In the genomic region with DNA sequence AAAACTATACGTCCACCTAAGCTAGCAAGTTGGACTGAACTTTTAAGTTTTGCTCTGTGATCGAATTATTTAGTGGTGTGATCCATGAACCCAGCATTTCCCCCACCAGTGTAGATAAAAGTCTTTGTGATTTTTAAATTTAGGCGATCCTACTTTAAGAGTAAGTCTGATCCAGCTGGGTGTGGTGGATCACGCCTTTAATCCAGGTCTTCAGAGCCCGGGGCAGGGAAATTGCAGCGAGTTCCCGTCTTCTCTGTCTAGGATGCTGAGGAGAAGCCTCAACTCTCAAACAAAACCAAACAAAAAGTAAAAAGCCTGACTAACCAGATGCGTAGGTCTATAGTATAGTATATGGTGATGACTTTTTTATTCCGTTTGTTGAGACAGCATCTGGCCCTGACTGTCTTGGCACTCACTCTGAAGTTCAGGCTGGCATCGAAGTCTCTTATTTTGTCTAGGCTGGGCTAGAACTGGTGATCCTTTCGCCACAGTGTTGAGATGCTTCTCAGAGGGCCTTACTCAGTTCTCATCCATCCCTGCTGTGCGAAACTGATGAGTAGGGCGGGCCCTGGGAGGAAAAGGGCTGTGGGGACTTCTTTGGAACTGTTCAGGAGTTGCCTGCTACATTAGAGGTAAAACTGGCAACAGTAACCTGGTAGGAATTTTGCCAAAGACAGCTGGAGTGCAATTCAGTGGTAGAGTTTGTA, we compare ENCODE assay signal across 8 mouse cellular contexts. TPM values are rescaled to one million over a fixed set of nuclear protein-coding genes. Genes with fewer than 3 reads are reported as not detected.
DNase-seq lines count a peak whose midpoint lies in the region; ATAC-seq and TF ChIP-seq lines count a peak whose summit lies in the region.

No protein-coding gene starts in this region.

- in situ Hi-C loops in CH12.LX (cut with MboI; ENCODE audit: low pct_ligation_motif_present, low pct_unique_long_range_greater_than_20kb, low sequenced_read_pairs): no loop called here

- peaks cover 39% of the 10 kb centered on the region for H3K27me3 ChIP-seq in erythroblast, embryonic 14.5 days (ENCODE audit: control insufficient read depth)
- H3K27me3 ChIP-seq in CH12.LX (replicated peaks): peaks cover 5% of the 10 kb centered on the region
- peaks cover 27% of the 10 kb centered on the region for H3K27me3 ChIP-seq in heart, embryonic 13.5 days (replicated peaks)
- H3K27me3 ChIP-seq in liver, embryonic 14.5 days (ENCODE audit: control insufficient read depth, insufficient read depth, low read length): peaks cover 6% of the 10 kb centered on the region

- no peak overlapping the region for H3K9ac ChIP-seq in CH12.LX (ENCODE audit: insufficient read depth, low read depth)
- H3K9ac ChIP-seq in heart, embryonic 13.5 days: peak overlapping the region; percentile 87
- 0 out of 2 replicates have a peak overlapping the region, but pooled peaks have one; percentile 35 for H3K9ac ChIP-seq in liver, embryonic 14.5 days (replicated peaks)

- DNase-seq in CH12.LX (ENCODE audit: extremely low read depth): no peak
- DNase-seq in liver, embryonic 14.5 days (ENCODE audit: low read depth in 3 of 3, low spot score in 3 of 3): no peak
- no peak for DNase-seq in right cerebral cortex, adult 18-20 months
- DNase-seq in layer of hippocampus, postnatal 25 days (ENCODE audit: extremely low spot score in 1 of 2, low spot score in 1 of 2): no peak
- DNase-seq in right cerebral cortex, postnatal 4 days: no peak

- no peak overlapping the region for H3K27ac ChIP-seq in CH12.LX (ENCODE audit: insufficient read depth, low read depth)
- no peak overlapping the region for H3K27ac ChIP-seq in heart, embryonic 13.5 days (replicated peaks)
- H3K27ac ChIP-seq in liver, embryonic 14.5 days: no peak overlapping the region

- no peak for TF ChIP-seq POLR2A in CH12.LX (IDR thresholded peaks at IDR 0.05; ENCODE audit: low read depth, low read length)

- TF ChIP-seq CTCF in CH12.LX (conservative IDR thresholded peaks at IDR 0.05 in 1 of 2, IDR thresholded peaks at IDR 0.05 in 1 of 2; ENCODE audit: low read depth in 2 of 2, low read length in 2 of 2): no peak
- no peak for TF ChIP-seq CTCF in liver, embryonic 14.5 days (IDR thresholded peaks at IDR 0.05; ENCODE audit: low read depth)

- H3K36me3 ChIP-seq in erythroblast, embryonic 14.5 days (ENCODE audit: control insufficient read depth): no peaks in the 10 kb centered on the region
- H3K36me3 ChIP-seq in CH12.LX (replicated peaks in 1 of 2; ENCODE audit: control insufficient read depth in 1 of 2, insufficient read depth in 1 of 2, low read length in 1 of 2): no peaks in the 10 kb centered on the region
- H3K36me3 ChIP-seq in heart, embryonic 13.5 days: no peaks in the 10 kb centered on the region
- H3K36me3 ChIP-seq in liver, embryonic 14.5 days (replicated peaks; ENCODE audit: control insufficient read depth, insufficient read depth, low read depth): no peaks in the 10 kb centered on the region

- no peaks in the 10 kb centered on the region for H3K9me3 ChIP-seq in erythroblast, embryonic 14.5 days (ENCODE audit: control insufficient read depth, low read length)
- peaks cover 7% of the 10 kb centered on the region for H3K9me3 ChIP-seq in CH12.LX (replicated peaks; ENCODE audit: low read length)
- no peaks in the 10 kb centered on the region for H3K9me3 ChIP-seq in heart, embryonic 13.5 days
- no peaks in the 10 kb centered on the region for H3K9me3 ChIP-seq in liver, embryonic 14.5 days (ENCODE audit: control insufficient read depth, low read length)

- peak overlapping the region; percentile 55 for H3K4me3 ChIP-seq in erythroblast, embryonic 14.5 days (replicated peaks)
- no peak overlapping the region for H3K4me3 ChIP-seq in CH12.LX (replicated peaks in 1 of 3; ENCODE audit: low read depth in 2 of 3, low read length in 2 of 3, poor library complexity in 1 of 3)
- peak overlapping the region; percentile 72 for H3K4me3 ChIP-seq in heart, embryonic 13.5 days
- H3K4me3 ChIP-seq in liver, embryonic 14.5 days (ENCODE audit: insufficient read depth in 1 of 2, low read depth in 2 of 2, low read length in 2 of 2): peak overlapping the region in 1 of 2 experiments; percentile 48; a peak in 2 of 4 replicates

- H3K4me1 ChIP-seq in erythroblast, embryonic 14.5 days (ENCODE audit: control insufficient read depth): peaks cover 7% of the 10 kb centered on the region
- no peaks in the 10 kb centered on the region for H3K4me1 ChIP-seq in CH12.LX (ENCODE audit: control insufficient read depth in 1 of 2, insufficient read depth in 2 of 2)
- peaks cover 9% of the 10 kb centered on the region for H3K4me1 ChIP-seq in heart, embryonic 13.5 days
- H3K4me1 ChIP-seq in liver, embryonic 14.5 days (replicated peaks; ENCODE audit: control insufficient read depth in 2 of 2, insufficient read depth in 2 of 2, low read length in 1 of 2): no peaks in the 10 kb centered on the region

- H3K4me2 ChIP-seq in CH12.LX (ENCODE audit: insufficient read depth, low read depth, poor library complexity, severe bottlenecking): peak overlapping the region; percentile 3; the same call in 1 of the 2 replicates
- peak overlapping the region; percentile 97 for H3K4me2 ChIP-seq in heart, embryonic 13.5 days
- H3K4me2 ChIP-seq in liver, embryonic 14.5 days (ENCODE audit: low read depth): peak overlapping the region; percentile 76

- dilution Hi-C loops in CH12.LX (cut with MboI; ENCODE audit: extremely low pct_ligation_motif_present, extremely low pct_unique_long_range_greater_than_20kb, low sequenced_read_pairs): no loop called here

- no peak for TF ChIP-seq RAD21 in CH12.LX (IDR thresholded peaks at IDR 0.05; ENCODE audit: low read depth, low read length)

- 35% methylated on average over 13 of the region's 13 CpGs for WGBS in heart, embryonic 13.5 days
- 29% methylated on average over 13 of the region's 13 CpGs for WGBS in liver, embryonic 14.5 days (ENCODE audit: insufficient replicate concordance)

- no peak for TF ChIP-seq EP300 in CH12.LX (IDR thresholded peaks at IDR 0.05; ENCODE audit: low read length)
- no peak for TF ChIP-seq EP300 in liver, embryonic 14.5 days (IDR thresholded peaks at IDR 0.05; ENCODE audit: low read depth)

- ATAC-seq in erythroblast, adult 5-6 weeks (replicated peaks; ENCODE audit: low FRiP score, poor library complexity, severe bottlenecking): no peak
- ATAC-seq in heart, embryonic 13.5 days (ENCODE audit: extremely low read depth, insufficient number of reproducible peaks, low FRiP score, low TSS enrichment): no peak
- no peak for ATAC-seq in liver, embryonic 14.5 days (ENCODE audit: insufficient read depth)

- no peaks in the 10 kb centered on the region for H3K79me2 ChIP-seq in CH12.LX (replicated peaks; ENCODE audit: control insufficient read depth, extremely low read depth, insufficient read depth, poor library complexity, severe bottlenecking)

TF ChIP-seq in CH12.LX, 34 proteins besides CTCF, POLR2A, EP300 and RAD21:
- no peak for TF ChIP-seq UBTF (IDR thresholded peaks at IDR 0.05; ENCODE audit: low read depth, low read length)
- no peak for TF ChIP-seq NELFE (IDR thresholded peaks at IDR 0.05; ENCODE audit: low read depth, low read length)
- no peak for TF ChIP-seq ELF1 (IDR thresholded peaks at IDR 0.05; ENCODE audit: low read depth, low read length)
- no peak for TF ChIP-seq JUN (IDR thresholded peaks at IDR 0.05; ENCODE audit: insufficient read depth, low read depth, low read length)
- TF ChIP-seq MAZ (IDR thresholded peaks at IDR 0.05; ENCODE audit: low read depth, low read length): no peak
- no peak for TF ChIP-seq MYC (IDR thresholded peaks at IDR 0.05; ENCODE audit: low read depth, low read length)
- no peak for TF ChIP-seq KAT2A (IDR thresholded peaks at IDR 0.05; ENCODE audit: insufficient replicate concordance, low read length)
- TF ChIP-seq USF2 (conservative IDR thresholded peaks at IDR 0.05; ENCODE audit: low read depth, low read length): no peak
- no peak for TF ChIP-seq TBP (conservative IDR thresholded peaks at IDR 0.05; ENCODE audit: low read depth, low read length)
- TF ChIP-seq CHD2 (IDR thresholded peaks at IDR 0.05; ENCODE audit: low read length): no peak
- no peak for TF ChIP-seq CHD1 (IDR thresholded peaks at IDR 0.05; ENCODE audit: low read depth, low read length)
- TF ChIP-seq ZMIZ1 (IDR thresholded peaks at IDR 0.05; ENCODE audit: low read depth, low read length): no peak
- no peak for TF ChIP-seq MAX (IDR thresholded peaks at IDR 0.05; ENCODE audit: low read length)
- TF ChIP-seq ZNF384 (IDR thresholded peaks at IDR 0.05; ENCODE audit: low read depth, low read length): no peak
- no peak for TF ChIP-seq RCOR1 (conservative IDR thresholded peaks at IDR 0.05; ENCODE audit: low read depth, low read length)
- TF ChIP-seq USF1 (IDR thresholded peaks at IDR 0.05; ENCODE audit: low read depth, low read length): no peak
- no peak for TF ChIP-seq NRF1 (IDR thresholded peaks at IDR 0.05; ENCODE audit: low read depth, low read length)
- no peak for TF ChIP-seq ZKSCAN1 (IDR thresholded peaks at IDR 0.05; ENCODE audit: borderline replicate concordance, low read depth, low read length)
- no peak for TF ChIP-seq JUND (conservative IDR thresholded peaks at IDR 0.05; ENCODE audit: low read depth, low read length)
- no peak for TF ChIP-seq SIN3A (IDR thresholded peaks at IDR 0.05; ENCODE audit: low read length)

RNA-seq across cellular contexts. Expression of gene Mboat1, which starts 0.8 kb away (rescaled TPM):
- not detected in 2 replicates for polyA plus RNA-seq in erythroblast, embryonic 14.5 days (2012)
- 5.6 TPM in 1 of 2 replicates, not detected in the other for total RNA-seq in erythroblast, adult 5-6 weeks (2015; ENCODE audit: low replicate concordance)
- 0.84 and 2.3 TPM in 2 replicates for total RNA-seq in erythroblast, adult 5-6 weeks (2017; ENCODE audit: low replicate concordance)
- 2.9 and 3.3 TPM in 2 replicates for total RNA-seq in CH12.LX (2012; rRNA removed)
- total RNA-seq in CH12.LX (2014; rRNA removed): 0.23 and 0.63 TPM in 2 replicates
- 0.48 and 0.53 TPM in 2 replicates for polyA plus RNA-seq in CH12.LX (2012; ENCODE audit: insufficient read length, low read depth)
- 2.7 and 3.3 TPM in 2 replicates for polyA plus RNA-seq in heart, embryonic 13.5 days (2015; fragmentation: Nextera tagmentation; extraction: Ambion mirVana)
- polyA plus RNA-seq in liver, embryonic 14.5 days (2012; rRNA removed): 0.60 and 0.65 TPM in 2 replicates
- 1.2 and 1.4 TPM in 2 replicates for polyA plus RNA-seq in liver, embryonic 14.5 days (2014; fragmentation: Nextera tagmentation; extraction: Ambion mirVana)
- total RNA-seq in layer of hippocampus, postnatal 25 days (2021): 1 to 10 TPM in 1 of 2 experiments, under 1 TPM in 1; 0.94 to 1.7 TPM

Comparison
In these comparisons a context has a peak if more than half of its experiments do, and no peak if none do; other contexts are left out.
1. H3K4me3 ChIP-seq: peak in erythroblast, embryonic 14.5 days (single experiment) and heart, embryonic 13.5 days (single experiment); none in CH12.LX (0 of 3).
2. H3K4me2 ChIP-seq: peak in every context shown above with its lines; median percentile 97 in heart, embryonic 13.5 days; 76 in liver, embryonic 14.5 days; 3 in CH12.LX.